Mouse (Mus musculus) limb, embryonic 10.5 days (tissue): Measurements from ENCODE around the gene Olfr1014. TPM values are rescaled to one million over a fixed set of nuclear protein-coding genes. Genes with fewer than 3 reads are reported as not detected.

Experiments
- DNase-seq: peaks from one replicate; pipeline ENCODE4 v3.0.0-alpha.2; 2017; ENCODE audit warnings: low spot score
- H3K27ac ChIP-seq: fragments of 300-500 bp; sonication (generic); 2 replicates; pipeline ENCODE4 v1.5.1; 2016; ENCODE audit warnings: mild to moderate bottlenecking
- H3K27me3 ChIP-seq: fragments of 300-500 bp; sonication (generic); 2 replicates; pipeline ENCODE4 v1.6.1; 2016; ENCODE audit warnings: low read depth, mild to moderate bottlenecking; ENCODE audit not compliant: poor library complexity, severe bottlenecking
- H3K36me3 ChIP-seq: fragments of 300-500 bp; sonication (generic); 2 replicates; pipeline ENCODE4 v1.6.1; 2016; ENCODE audit warnings: mild to moderate bottlenecking, moderate library complexity
- H3K4me1 ChIP-seq: fragments of 300-500 bp; sonication (generic); 2 replicates; pipeline ENCODE4 v1.6.1; 2016
- H3K4me3 ChIP-seq: fragments of 300-500 bp; sonication (generic); 2 replicates; pipeline ENCODE4 v1.5.1; 2016; ENCODE audit warnings: mild to moderate bottlenecking, moderate library complexity
- H3K9me3 ChIP-seq: fragments of 300-500 bp; sonication (generic); replicated peaks from 2 replicates; pipeline ENCODE4 v1.6.1; 2016; ENCODE audit warnings: mild to moderate bottlenecking
- WGBS: fragments of 180-500 bp; shearing (Covaris S2); methylation state at CpG from one replicate; pipeline ENCODE4 v1.1.7; 2016; 5-methylcytosine and 5-hydroxymethylcytosine counted together
- polyA plus RNA-seq: library from polyadenylated mRNA; unstranded; fragments of >200 nt; fragmentation: Nextera tagmentation; extraction: Ambion mirVana; gene quantifications from 2 replicates; pipeline ENCODE4 v1.2.1, GENCODE M21; 2016

The Olfr1014 gene
- polyA plus RNA-seq, result not detected in 2 replicates

- H3K27me3 ChIP-seq, result no peaks in the 10 kb centered on the region
- H3K4me3 ChIP-seq, result no peak within 1 kb of the TSS
- no peaks in the 10 kb centered on the region for H3K36me3 ChIP-seq
- DNase-seq, result no peak
- no peaks in the 10 kb centered on the region for H3K9me3 ChIP-seq
- no peak within 1 kb of the TSS for H3K27ac ChIP-seq
- H3K4me1 ChIP-seq, result no peaks in the 10 kb centered on the region
Observed at GRCm38 (mm10) chr2:85772413-85772812, at the start of gene Olfr1014. TSS of gene Olfr1014 (plus strand) at chr2:85772713.

GRCm38 (mm10) chr2:85725793-85726192 is 46.7 kb upstream of the Olfr1014 start:
- DNase-seq, result no peak
- no peaks in the 10 kb centered on the region for H3K4me1 ChIP-seq
- H3K27ac ChIP-seq, result no peak overlapping the region
- H3K4me3 ChIP-seq, result no peak overlapping the region
- WGBS, result 21% methylated on average over 3 of the region's 3 CpGs
- H3K27me3 ChIP-seq, result no peaks in the 10 kb centered on the region
- no peaks in the 10 kb centered on the region for H3K9me3 ChIP-seq
- no peaks in the 10 kb centered on the region for H3K36me3 ChIP-seq

GRCm38 (mm10) chr2:85753822-85754221 is 18.7 kb upstream of the Olfr1014 start:
- H3K27me3 ChIP-seq, result no peaks in the 10 kb centered on the region
- WGBS, result 89% methylated on average over 4 of the region's 4 CpGs
- no peaks in the 10 kb centered on the region for H3K36me3 ChIP-seq
- no peak overlapping the region for H3K27ac ChIP-seq
- H3K4me1 ChIP-seq, result no peaks in the 10 kb centered on the region
- no peak for DNase-seq
- H3K9me3 ChIP-seq, result no peaks in the 10 kb centered on the region
- no peak overlapping the region for H3K4me3 ChIP-seq

DNA sequence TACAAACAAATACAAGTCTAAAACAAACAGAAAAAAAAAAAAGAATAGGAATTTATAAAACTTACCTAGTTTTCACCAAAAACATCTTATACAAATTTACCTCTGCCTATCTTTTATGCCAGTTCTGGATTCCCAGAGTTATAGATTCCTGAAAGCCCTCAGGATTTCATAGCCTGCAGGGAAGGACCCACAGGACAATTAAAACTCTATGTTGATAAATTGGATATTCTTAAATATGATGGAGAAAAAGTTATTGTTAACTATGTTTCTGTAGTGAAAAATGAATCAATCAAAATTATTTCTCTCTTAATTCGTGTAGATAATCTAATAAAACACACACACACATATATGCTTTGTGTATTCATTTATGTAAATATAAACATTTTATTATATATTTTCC is 9.8 kb upstream of the Olfr1014 start, which contains the start of gene Olfr1012:
TSS of gene Olfr1012 (minus strand) at position 101 of the 400 bp plus-strand sequence.
- H3K4me3 ChIP-seq, result no peak within 1 kb of the TSS
- H3K27me3 ChIP-seq, result no peaks in the 10 kb centered on the region
- WGBS, result 79% methylated on average over 1 of the region's 1 CpGs
- DNase-seq, result no peak
- H3K27ac ChIP-seq, result no peak within 1 kb of the TSS
- H3K36me3 ChIP-seq, result no peaks in the 10 kb centered on the region
- no peaks in the 10 kb centered on the region for H3K4me1 ChIP-seq
- H3K9me3 ChIP-seq, result no peaks in the 10 kb centered on the region

- no peak within 1 kb of the TSS for H3K27ac ChIP-seq
- DNase-seq, result no peak
Observed at GRCm38 (mm10) chr2:85766798-85767197, 5.7 kb upstream of the Olfr1014 start, which contains the start of gene Olfr1013. TSS of gene Olfr1013 (plus strand) at chr2:85767098.

DNA sequence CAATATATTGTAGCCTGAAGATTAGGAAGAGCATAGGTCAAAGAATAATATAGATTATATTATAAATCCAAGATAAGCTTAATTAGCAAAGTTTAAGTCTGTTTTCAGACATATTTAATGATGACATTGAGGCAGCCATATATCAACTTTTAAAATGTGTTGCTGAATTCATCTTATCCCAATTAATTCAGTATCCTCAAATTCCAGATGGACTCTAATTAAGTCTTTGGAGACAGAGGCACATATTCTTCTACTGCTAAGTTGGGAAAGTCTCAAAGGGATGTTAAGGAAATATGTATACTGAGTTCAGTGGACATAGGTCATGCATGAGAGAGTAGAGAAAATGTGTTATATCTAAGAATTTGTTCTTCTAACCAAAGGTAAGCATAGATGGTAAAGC is 9.2 kb downstream of the Olfr1014 start, which contains the start of gene Olfr1015:
TSS of gene Olfr1015 (plus strand) at position 301 of the 400 bp plus-strand sequence.
- no peaks in the 10 kb centered on the region for H3K9me3 ChIP-seq
- no peaks in the 10 kb centered on the region for H3K36me3 ChIP-seq
- H3K4me1 ChIP-seq, result no peaks in the 10 kb centered on the region
- H3K4me3 ChIP-seq, result no peak within 1 kb of the TSS
- DNase-seq, result no peak
- H3K27ac ChIP-seq, result no peak within 1 kb of the TSS
- no peaks in the 10 kb centered on the region for H3K27me3 ChIP-seq

More at GRCm38 (mm10) chr2:85766798-85767197, 5.7 kb upstream of the Olfr1014 start, which contains the start of gene Olfr1013:
- Histone ChIP-seq H3K27me3 (no peaks in the 10 kb centered on the region), H3K4me1 (no peaks in the 10 kb centered on the region), H3K9me3 (no peaks in the 10 kb centered on the region), H3K4me3 (no peak within 1 kb of the TSS), H3K36me3 (no peaks in the 10 kb centered on the region)

DNA sequence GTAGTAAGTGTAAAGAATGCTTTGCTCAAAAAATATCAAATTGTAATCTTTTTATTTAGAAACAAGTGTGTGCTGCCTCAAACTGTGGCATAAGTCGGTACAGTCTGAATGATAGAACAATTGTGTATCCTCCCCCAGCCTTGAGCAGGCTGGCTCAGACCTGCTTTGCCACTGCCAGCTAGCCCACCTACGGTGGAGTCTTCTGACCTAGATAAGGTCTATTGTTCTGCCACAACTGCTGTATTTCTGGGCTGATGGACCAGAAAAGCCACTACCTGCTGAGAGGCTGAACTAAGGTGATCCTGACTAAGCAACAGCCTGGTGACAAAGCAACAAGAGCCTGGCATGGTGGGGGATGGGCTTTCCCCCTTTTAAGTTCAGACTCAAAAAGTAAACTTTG is 19.8 kb downstream of the Olfr1014 start:
- H3K27ac ChIP-seq, result no peak overlapping the region

GRCm38 (mm10) chr2:85802444-85802843 is 29.9 kb downstream of the Olfr1014 start, which contains the start of gene Olfr1016:
TSS of gene Olfr1016 (minus strand) at chr2:85802544.
- DNase-seq, result no peak
- Histone ChIP-seq H3K36me3 (no peaks in the 10 kb centered on the region), H3K27me3 (no peaks in the 10 kb centered on the region), H3K4me3 (no peak within 1 kb of the TSS), H3K4me1 (no peaks in the 10 kb centered on the region), H3K27ac (no peak within 1 kb of the TSS), H3K9me3 (no peaks in the 10 kb centered on the region)
- WGBS, result 90% methylated on average over 2 of the region's 2 CpGs

More for the DNA sequence above, 19.8 kb downstream of the Olfr1014 start:
- H3K9me3 ChIP-seq, result no peaks in the 10 kb centered on the region
- 70% methylated on average over 2 of the region's 2 CpGs for WGBS
- DNase-seq, result no peak
- no peaks in the 10 kb centered on the region for H3K27me3 ChIP-seq
- H3K36me3 ChIP-seq, result no peaks in the 10 kb centered on the region
- no peaks in the 10 kb centered on the region for H3K4me1 ChIP-seq
- no peak overlapping the region for H3K4me3 ChIP-seq

DNA sequence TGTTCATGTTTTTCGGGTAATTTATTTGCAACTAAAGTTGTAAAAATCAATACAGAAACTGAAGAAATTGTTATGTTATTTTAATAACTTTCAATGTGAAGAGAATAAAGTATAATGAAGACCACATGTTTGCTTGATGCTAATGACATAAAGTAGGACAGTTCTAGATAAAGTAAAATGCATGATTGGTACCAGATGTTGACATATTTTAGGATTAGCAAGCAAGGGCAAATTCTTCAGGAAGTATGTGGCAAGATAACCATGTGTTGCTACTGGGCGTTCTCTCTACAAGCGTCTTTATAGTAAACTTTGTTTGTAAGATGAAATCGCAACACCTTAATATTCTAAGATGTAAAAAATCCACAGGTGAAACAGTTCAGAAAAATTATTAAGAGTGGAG is 32.0 kb downstream of the Olfr1014 start:
- no peaks in the 10 kb centered on the region for H3K9me3 ChIP-seq
- no peak for DNase-seq
- no peak overlapping the region for H3K4me3 ChIP-seq
- H3K36me3 ChIP-seq, result no peaks in the 10 kb centered on the region
- no peaks in the 10 kb centered on the region for H3K27me3 ChIP-seq
- H3K27ac ChIP-seq, result no peak overlapping the region
- no peaks in the 10 kb centered on the region for H3K4me1 ChIP-seq
- 70% methylated on average over 4 of the region's 4 CpGs for WGBS

DNA sequence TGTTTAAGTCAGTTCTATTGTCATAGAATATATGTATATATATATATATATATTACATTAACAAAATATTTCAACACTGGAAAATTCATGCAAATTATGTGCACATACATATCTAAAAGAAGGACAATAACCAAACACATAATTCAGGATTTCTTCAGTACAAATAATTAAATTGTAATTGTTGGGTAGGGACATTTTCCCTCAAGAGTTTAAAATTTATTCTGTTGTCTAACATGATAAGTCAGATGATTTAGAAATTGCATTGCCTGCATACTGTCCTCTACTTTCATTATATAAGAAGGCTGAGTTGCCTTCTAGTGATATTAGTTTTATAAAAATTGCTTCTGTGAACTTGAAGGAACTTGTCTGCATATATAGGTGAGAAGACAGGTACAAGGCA is 45.7 kb downstream of the Olfr1014 start, which contains the start of gene Olfr1018:
TSS of gene Olfr1018 (plus strand) at position 301 of the 400 bp plus-strand sequence.
- no peak within 1 kb of the TSS for H3K4me3 ChIP-seq
- H3K27me3 ChIP-seq, result no peaks in the 10 kb centered on the region
- H3K27ac ChIP-seq, result no peak within 1 kb of the TSS
- DNase-seq, result no peak
- no peaks in the 10 kb centered on the region for H3K36me3 ChIP-seq
- H3K4me1 ChIP-seq, result no peaks in the 10 kb centered on the region
- no peaks in the 10 kb centered on the region for H3K9me3 ChIP-seq

Other genes with a start within 250 kb of the Olfr1014 start
- not detected in 2 replicates for gene Olfr996, start 193.5 kb upstream of the Olfr1014 start, polyA plus RNA-seq
- gene Olfr998, start 183.8 kb upstream of the Olfr1014 start, polyA plus RNA-seq, result not detected in 2 replicates
- not detected in 2 replicates for gene Olfr1000, start 160.8 kb upstream of the Olfr1014 start, polyA plus RNA-seq
- not detected in 2 replicates for gene Olfr1002, start 122.0 kb upstream of the Olfr1014 start, polyA plus RNA-seq
- not detected in 2 replicates for gene Olfr154, start 108.3 kb upstream of the Olfr1014 start, polyA plus RNA-seq
- not detected in 2 replicates for gene Olfr1006, start 93.9 kb upstream of the Olfr1014 start, polyA plus RNA-seq
- not detected in 2 replicates for gene Olfr1008, start 83.3 kb upstream of the Olfr1014 start, polyA plus RNA-seq
- not detected in 2 replicates for gene Olfr1009, start 57.3 kb upstream of the Olfr1014 start, polyA plus RNA-seq
- not detected in 2 replicates for gene Olfr1012, start 9.9 kb upstream of the Olfr1014 start, polyA plus RNA-seq
- not detected in 2 replicates for gene Olfr1013, start 5.6 kb upstream of the Olfr1014 start, polyA plus RNA-seq
- gene Olfr1015, start 9.3 kb downstream of the Olfr1014 start, polyA plus RNA-seq, result not detected in 2 replicates
- not detected in 2 replicates for gene Olfr1016, start 29.8 kb downstream of the Olfr1014 start, polyA plus RNA-seq
- not detected in 2 replicates for gene Olfr1018, start 45.8 kb downstream of the Olfr1014 start, polyA plus RNA-seq
- not detected in 2 replicates for gene Olfr1019, start 72.8 kb downstream of the Olfr1014 start, polyA plus RNA-seq
- gene Olfr1020, start 74.3 kb downstream of the Olfr1014 start, polyA plus RNA-seq, result not detected in 2 replicates
- gene Olfr1022, start 95.9 kb downstream of the Olfr1014 start, polyA plus RNA-seq, result not detected in 2 replicates
- gene Olfr1023, start 112.9 kb downstream of the Olfr1014 start, polyA plus RNA-seq, result not detected in 2 replicates
- gene Olfr1024, start 132.3 kb downstream of the Olfr1014 start, polyA plus RNA-seq, result not detected in 2 replicates
- gene Olfr1025-ps1, start 142.5 kb downstream of the Olfr1014 start, polyA plus RNA-seq, result not detected in 2 replicates
- not detected in 2 replicates for gene Olfr1026, start 148.8 kb downstream of the Olfr1014 start, polyA plus RNA-seq
- not detected in 2 replicates for gene Olfr1028, start 177.7 kb downstream of the Olfr1014 start, polyA plus RNA-seq
- not detected in 2 replicates for gene Olfr1029, start 201.2 kb downstream of the Olfr1014 start, polyA plus RNA-seq
- not detected in 2 replicates for gene Olfr1030, start 206.6 kb downstream of the Olfr1014 start, polyA plus RNA-seq
- gene Olfr1031, start 217.6 kb downstream of the Olfr1014 start, polyA plus RNA-seq, result not detected in 2 replicates
- not detected in 2 replicates for gene Olfr1032, start 232.8 kb downstream of the Olfr1014 start, polyA plus RNA-seq
- gene Olfr1033, start 247.9 kb downstream of the Olfr1014 start, polyA plus RNA-seq, result not detected in 2 replicates